Mouse (Mus musculus) left cerebral cortex, adult 2 months (tissue): ENCODE measurements around the gene St3gal2. TPM values are rescaled to one million over a fixed set of nuclear protein-coding genes. Genes with fewer than 3 reads are reported as not detected.
A peak's percentile ranks its signal among the peaks of the same experiment; 100 is the strongest.
"Not testable (repeated sequence)": the region's sequence is repeated elsewhere in the genome, so short reads cannot be mapped to it uniquely, and the experiment has no call there.

Experiments used
- DNase-seq, 2 experiments: peaks; one replicate each; pipeline ENCODE4 v3.0.0; 2021 to 2022; ENCODE audit warnings: low spot score in 2 of 2, mixed read lengths in 1 of 2; ENCODE audit errors: extremely low spot score in 1 of 2
- H3K27ac ChIP-seq: fragments of 200-600 bp; 2 replicates; pipeline ENCODE4 v1.8.1; 2022
- H3K4me3 ChIP-seq: fragments of 200-600 bp; 2 replicates; pipeline ENCODE4 v1.8.1; 2022
- CTCF ChIP-seq: fragments of 200-600 bp; IDR thresholded peaks from 2 replicates; pipeline ENCODE4 v1.8.1; 2022; ENCODE audit warnings: antibody characterized with exemption, mild to moderate bottlenecking, moderate library complexity
- intact Hi-C: fragments of 180-260 bp; cut with DNase I; formaldehyde crosslinking; loops from one replicate; pipeline ENCODE4 v1.15.1; 2025
- total RNA-seq, 2 experiments: library from RNA; stranded (reverse); gene quantifications; 2 replicates each; pipeline ENCODE4 v1.2.3; 2021

St3gal2 gene
- total RNA-seq, 2 experiments from 2014 or later: 88.4 to 97.4 TPM

DNA sequence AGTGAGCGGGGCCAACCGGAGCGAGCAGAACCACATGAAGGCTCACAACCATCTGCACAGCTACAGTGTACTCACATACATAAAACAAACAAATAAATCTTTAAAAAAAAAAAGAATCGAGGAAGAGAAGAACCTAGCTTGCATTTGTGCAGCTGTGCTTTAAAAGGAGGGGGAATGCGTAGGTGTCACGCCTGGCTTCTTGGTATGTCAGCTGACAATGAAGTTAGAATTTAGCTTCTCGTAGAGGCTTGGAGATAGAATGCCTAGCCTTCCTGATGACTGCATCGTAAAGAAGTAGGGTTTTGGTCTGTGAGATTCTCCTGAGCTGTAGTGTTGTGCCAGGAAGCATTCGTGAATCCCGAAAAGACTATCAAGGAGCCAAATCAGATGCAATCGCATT is 1.7 kb upstream of the St3gal2 start:
- DNase-seq: no peak
- Histone ChIP-seq H3K27ac (peak overlapping the region; percentile 15; the same call in 1 of the 2 replicates), H3K4me3 (no peak overlapping the region)
- TF ChIP-seq CTCF: no peak
- intact Hi-C loops: no loop called here

DNA sequence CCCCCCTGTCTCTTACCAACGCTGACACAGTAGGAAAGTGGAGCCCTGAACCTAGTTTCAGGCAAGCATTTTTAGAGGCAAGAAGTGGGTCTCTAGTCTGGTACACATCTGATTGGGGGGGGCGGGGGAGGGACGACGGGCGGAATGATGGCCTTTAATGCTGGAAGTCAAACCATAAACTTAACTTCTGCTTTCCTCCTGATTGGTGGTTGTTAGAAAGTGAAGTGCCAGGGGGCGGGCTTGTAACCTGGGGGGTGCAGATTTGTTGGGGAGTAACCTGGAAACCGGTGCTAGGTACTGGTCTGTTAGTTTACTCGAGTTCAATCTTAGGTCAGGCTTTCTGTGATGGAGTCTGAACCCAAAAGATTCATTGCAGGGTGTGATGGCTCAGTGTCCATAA is 1.3 kb upstream of the St3gal2 start:
- Histone ChIP-seq H3K27ac (peak overlapping the region; percentile 97), H3K4me3 (no peak overlapping the region)
- intact Hi-C loops: no loop called here
- TF ChIP-seq CTCF: no peak
- no peak for DNase-seq

DNA sequence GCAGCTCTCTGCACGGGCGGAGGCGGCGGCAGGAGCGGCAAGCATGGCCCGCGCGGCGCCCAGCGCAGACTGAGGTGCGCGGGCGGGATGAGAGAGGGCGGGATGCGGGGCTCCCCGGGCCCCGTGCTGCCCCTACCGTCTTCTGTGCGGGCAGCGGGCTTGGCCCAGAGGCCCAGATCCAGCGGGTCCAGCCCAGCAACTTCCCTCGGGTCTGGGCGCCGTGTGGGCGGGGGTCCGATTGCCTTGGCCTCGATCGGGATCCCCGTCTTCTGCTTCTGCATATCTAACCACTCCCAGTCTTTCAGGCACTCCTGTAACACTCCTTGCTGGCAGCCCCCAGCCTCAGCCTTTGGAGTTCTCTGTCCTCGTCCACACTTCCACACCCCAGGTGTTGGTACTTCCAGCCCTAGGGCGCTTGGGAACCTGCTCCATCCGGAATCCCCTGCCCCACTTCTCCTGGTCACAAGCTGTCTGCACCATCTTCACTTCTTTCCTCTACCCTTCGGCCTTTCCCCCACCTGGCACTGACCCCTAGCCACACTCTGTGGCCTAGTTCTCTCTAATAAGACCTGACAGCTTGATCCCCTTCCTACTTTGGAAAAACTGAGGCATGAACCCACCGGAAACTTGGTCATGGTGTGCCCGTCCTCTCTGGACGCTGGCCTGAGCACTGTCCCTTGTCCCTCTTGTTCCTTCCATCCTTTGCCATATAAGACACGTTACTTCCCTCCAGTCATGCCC is 480 bp downstream of the St3gal2 start:
- TF ChIP-seq CTCF: no peak; the same call in 1 of the 2 replicates
- H3K4me3 ChIP-seq: peak overlapping the region; percentile 96
- intact Hi-C loops: loop anchor here (5.0 kb wide), 1 partner anchor 47 kb away; no protein-coding TSS in a partner anchor
- peak in 1 of 2 experiments; percentile 70 for DNase-seq
- peak overlapping the region; percentile 97 for H3K27ac ChIP-seq

GRCm38 (mm10) chr8:110920773-110921277 is 1.1 kb downstream of the St3gal2 start:
- DNase-seq: no peak
- TF ChIP-seq CTCF: no peak
- H3K4me3 ChIP-seq: peak overlapping the region; percentile 96
- intact Hi-C loops: loop anchor here (5.0 kb wide), 1 partner anchor 46 kb away; no protein-coding TSS in a partner anchor
- peak overlapping the region; percentile 97 for H3K27ac ChIP-seq

DNA sequence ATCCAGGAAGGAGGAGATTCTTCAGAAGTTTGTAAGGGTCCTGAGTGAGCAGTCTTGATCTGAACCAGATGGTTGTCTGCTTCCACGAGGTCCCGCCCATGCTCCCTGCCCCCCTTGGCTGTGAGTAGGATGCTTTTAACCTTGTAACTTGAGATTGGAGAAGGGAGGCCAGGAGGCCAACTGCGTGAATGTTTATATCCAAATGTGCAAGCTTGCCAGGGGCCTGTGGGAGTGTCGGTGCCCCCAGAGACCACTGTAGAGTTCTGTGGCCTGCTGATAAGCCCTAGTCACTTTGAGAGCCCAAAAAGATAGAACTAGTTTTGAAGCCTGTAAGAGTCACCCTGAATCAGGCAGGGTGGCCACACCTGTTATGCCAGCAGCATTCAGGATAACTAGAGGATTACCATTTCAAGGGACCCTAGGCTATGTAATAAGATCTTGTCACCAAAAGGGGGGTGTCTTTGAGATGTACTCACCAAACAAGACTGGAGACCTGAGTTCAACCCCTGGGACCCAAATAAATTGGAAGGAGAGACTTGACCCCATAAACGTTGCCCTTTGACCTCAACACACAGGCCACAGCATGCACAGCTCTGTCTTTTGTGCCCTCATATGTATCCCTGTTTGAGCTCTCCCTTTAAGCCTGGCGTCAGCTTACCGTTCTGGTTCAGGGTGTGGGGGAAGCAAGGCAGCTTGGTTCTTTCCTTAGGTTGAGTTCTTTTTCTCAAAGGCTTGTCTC is 1.9 kb downstream of the St3gal2 start:
- intact Hi-C loops: loop anchor here (5.0 kb wide), 1 partner anchor 46 kb away; no protein-coding TSS in a partner anchor
- H3K4me3 ChIP-seq: peak overlapping the region; percentile 96

DNA sequence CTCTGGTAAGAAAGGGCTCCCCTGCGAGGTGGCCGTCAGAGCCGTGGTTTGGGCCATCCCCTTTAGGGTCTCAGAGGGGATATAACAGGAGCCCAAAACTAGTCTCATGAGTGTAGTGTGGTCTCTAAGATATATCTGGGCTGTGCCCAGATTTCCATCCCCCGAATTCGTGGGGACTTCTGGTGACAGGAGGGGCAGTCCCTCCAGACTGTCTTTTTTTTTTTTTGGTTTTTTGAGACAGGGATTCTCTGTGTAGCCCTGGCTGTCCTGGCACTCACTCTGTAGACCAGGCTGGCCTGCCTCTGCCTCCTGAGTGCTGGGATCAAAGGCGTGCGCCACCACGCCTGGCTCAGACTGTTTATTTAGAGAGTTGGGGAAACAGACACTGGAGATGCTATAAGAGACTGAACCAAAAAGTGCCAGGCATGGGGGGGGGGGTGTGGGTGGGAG is 6.0 kb downstream of the St3gal2 start:
- no peak overlapping the region for H3K27ac ChIP-seq
- DNase-seq: no peak
- H3K4me3 ChIP-seq: no peak overlapping the region
- intact Hi-C loops: no loop called here
- no peak for TF ChIP-seq CTCF

More for the DNA sequence above, 1.9 kb downstream of the St3gal2 start:
- no peak for TF ChIP-seq CTCF
- DNase-seq: no peak
- no peak overlapping the region; the same call in 1 of the 2 replicates for H3K27ac ChIP-seq

DNA sequence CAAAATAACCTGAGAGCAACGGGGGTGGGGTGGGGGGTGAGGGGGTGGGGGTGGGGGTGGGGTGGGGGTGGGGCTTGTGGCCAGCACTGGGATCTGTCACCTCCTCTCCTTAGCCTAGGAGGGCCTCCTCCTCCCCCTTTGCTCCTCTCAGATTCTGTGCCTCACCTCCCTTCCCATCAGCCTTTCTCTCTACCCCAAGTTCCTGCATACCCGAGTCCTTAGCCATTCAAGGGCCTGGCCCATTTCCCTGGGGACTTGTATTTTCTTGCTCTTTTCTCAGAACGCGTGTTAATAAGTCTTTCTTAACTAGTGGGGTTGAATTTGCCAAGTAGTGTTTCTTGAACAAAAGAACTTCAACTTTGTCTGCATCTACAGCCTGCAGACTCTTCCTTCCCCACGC is 7.0 kb downstream of the St3gal2 start:
- no peak for TF ChIP-seq CTCF
- intact Hi-C loops: no loop called here
- H3K4me3 ChIP-seq: no peak overlapping the region
- DNase-seq: no peak
- H3K27ac ChIP-seq: 0 out of 2 replicates have a peak overlapping the region, but pooled peaks have one; percentile 15

DNA sequence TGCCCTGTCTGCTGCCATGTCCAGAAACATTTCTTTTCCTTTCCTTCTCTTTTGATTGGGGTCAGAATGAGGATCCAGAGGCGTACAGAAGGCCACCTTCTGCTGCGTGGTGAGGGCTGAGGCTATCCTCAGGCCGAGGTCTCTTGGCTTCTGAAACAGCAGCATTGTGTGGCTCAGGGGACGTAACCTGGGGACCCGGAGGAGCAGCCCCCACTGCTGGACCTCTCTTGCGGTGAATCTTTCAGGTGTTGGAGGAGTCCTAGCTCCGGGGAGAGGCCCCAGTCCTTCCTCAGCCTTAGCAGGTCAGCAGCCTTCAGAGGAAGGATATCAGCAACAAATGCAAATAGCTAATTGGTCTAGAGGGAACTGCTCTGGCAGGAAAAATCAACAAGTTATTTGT is 8.7 kb downstream of the St3gal2 start:
- no peak for TF ChIP-seq CTCF
- Histone ChIP-seq H3K27ac (no peak overlapping the region), H3K4me3 (no peak overlapping the region)
- intact Hi-C loops: no loop called here
- no peak for DNase-seq

DNA sequence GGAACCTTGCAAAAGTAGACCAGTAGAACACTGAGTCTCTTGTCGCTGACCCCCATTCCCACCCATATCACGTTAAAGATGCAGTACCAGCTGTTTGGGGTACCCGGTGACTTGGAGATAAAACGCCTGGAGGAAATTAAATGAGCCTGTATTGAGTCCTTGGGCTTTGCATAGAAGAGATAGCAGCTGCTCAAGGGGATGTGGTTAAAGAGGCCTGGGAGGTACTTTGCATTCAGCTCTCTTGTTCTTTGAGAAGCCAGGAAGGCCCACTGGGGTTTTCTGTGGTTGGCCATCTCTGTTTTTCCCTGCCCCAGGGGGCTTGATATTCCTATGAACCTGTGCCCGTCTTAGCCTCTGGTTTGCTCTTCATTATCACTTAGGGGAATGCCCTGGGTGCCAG is 9.3 kb downstream of the St3gal2 start:
- TF ChIP-seq CTCF: no peak
- intact Hi-C loops: no loop called here

DNA sequence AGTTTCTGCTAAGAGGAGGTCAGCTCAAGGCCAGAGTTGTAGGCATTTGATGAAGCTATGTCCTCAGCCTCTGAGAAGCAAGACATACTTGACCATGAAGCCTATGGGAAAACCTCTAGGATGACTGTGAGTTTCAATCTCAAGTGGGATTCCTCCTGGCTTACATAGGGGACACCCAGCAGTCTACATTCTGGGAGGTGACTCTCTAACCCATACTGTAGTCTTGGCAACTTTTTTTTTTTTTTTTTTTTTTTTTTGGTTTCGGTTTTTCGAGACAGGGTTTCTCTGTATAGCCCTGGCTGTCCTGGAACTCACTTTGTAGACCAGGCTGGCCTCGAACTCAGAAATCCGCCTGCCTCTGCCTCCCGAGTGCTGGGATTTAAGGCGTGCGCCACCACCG is 9.9 kb downstream of the St3gal2 start:
- intact Hi-C loops, H3K27ac ChIP-seq, DNase-seq, H3K4me3 ChIP-seq: not testable (repeated sequence)

More for the DNA sequence above, 9.3 kb downstream of the St3gal2 start:
- Histone ChIP-seq H3K4me3 (no peak overlapping the region), H3K27ac (no peak overlapping the region)
- no peak for DNase-seq

GRCm38 (mm10) chr8:110931176-110931939 is 11.6 kb downstream of the St3gal2 start:
- DNase-seq: peak in 1 of 2 experiments; percentile 24
- intact Hi-C loops: no loop called here
- no peak for TF ChIP-seq CTCF
- Histone ChIP-seq H3K27ac (no peak overlapping the region; the same call in 1 of the 2 replicates), H3K4me3 (no peak overlapping the region)
